Mouse (Mus musculus) embryo, embryonic 9.5 days (tissue): ENCODE measurements around the gene Cela2a.

Experiments
- DNase-seq: peaks from one replicate; pipeline ENCODE4 v3.0.0-alpha.2; 2017; ENCODE audit errors: extremely low spot score

Gene Cela2a

DNA sequence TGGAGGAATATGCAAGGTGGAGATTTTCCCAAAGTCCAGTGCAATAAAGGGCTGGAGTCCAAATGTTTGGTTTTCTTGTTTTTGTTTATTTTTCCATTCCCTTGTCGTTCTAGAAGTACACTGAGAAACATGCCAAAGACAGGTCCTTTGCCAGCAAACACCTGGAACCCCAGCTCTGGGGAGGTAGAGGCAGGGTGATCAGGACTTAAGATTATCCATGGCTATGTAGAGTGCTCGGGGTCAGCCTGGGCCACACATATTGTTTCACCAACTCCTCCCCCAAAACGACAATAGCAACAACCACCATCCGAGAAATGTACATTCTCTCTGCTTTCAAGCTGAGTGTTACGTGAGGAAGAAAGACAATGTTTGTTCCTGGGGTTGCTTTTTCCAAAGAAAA is at the start of gene Cela2a:
Gene Cela2a (minus strand): TSS at position 101 of the 400 bp plus-strand sequence.
- no peak for DNase-seq

DNA sequence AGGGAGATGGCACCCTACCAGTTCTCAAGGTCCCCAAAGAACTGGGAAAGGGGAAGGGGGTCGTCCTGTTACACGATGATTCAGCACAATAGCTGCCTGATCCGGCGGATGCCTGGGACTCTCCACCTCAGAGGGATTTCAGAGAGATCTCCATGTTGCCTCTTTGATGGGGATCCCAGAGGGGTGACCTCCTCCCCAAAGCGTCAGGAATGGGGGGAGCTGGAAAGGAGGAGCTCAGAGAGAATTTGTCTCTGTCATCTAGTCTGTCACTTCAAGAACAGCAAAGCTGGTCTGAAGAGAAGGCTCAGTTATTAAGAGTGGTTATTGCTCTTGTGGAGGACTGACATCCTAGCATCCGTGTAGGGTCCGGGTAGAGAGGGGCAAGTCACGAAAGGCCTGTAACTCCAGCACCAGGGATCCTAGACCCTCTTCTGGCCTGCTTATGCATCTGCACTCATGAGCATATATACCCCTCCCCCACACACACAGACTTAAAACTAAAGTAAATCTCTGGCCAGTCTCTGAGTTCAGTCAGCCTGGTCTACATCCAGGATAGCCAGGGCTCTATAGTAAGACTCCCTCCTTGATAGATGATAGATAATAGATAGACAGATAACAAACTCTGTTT is 49.6 kb upstream of the Cela2a start:
- DNase-seq = no peak

DNA sequence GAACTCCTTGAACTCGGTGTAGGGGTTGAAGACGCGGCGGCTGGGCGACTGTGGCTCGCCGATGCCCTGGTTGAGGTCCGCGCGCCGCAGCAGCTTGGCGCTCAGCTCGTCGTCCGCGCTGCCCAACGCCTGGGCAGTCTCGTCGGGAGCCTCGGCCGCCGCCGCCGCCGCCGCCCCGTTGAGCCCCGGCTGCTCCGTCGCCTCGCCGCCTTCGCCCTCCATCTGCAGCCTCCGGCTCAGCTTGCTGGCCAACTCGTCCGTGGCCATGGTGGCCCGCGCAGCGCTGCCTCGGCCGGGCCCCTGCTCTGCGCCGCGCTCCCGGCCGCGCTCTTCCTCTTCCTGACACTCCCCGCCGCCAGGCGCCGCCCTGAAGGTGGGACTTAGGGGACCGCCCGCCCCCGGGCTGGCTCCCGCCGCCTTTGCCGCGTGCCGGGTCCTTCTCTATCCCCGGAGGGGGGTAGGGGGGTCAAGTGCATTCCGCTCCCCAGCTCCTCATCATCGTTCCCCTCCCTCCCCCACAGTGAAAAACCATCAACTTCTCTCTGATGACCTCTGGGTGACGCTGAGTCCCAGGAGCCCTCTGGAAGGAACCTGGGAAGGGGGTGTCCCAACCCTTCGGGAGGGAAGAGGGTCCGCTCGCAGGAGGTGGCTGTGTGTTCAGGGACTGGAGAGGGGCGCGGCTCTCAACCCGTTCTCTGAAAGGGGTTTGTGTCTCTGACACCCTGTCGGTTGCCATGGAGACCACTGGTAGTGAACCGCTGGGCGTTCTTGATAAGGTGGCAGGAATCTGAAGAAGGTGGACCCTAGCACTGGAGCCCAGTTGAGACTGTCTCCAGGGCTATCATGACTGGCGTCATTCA is 48.9 kb upstream of the Cela2a start, which contains the start of gene Efhd2:
Gene Efhd2 (minus strand): TSS at position 320 of the 860 bp plus-strand sequence.
- peak; percentile 76 for DNase-seq

GRCm38 (mm10) chr4:141874111-141874600 is 48.2 kb upstream of the Cela2a start:
- DNase-seq = no peak

DNA sequence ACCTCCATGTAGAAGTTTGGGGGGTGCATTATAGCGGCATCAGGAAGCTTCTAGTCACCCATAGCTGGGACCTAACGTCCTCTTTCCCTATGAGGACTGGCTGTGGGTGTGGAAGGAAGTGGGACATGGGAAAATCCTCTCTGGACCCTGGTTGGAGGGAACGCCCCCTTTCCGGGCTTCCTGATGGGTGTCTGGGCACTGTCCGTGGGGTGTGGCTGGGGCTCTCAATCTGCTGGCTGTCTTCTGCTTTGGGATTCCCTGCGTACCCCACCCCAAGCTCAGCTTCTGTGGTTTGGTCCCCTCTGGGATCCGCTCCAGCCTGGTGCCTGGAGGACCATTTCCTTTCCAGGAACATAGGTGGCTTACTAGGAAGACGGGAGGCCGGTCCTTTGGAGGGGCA is 47.0 kb upstream of the Cela2a start:
- no peak for DNase-seq

GRCm38 (mm10) chr4:141871909-141872308 is 45.9 kb upstream of the Cela2a start:
- DNase-seq = no peak

DNA sequence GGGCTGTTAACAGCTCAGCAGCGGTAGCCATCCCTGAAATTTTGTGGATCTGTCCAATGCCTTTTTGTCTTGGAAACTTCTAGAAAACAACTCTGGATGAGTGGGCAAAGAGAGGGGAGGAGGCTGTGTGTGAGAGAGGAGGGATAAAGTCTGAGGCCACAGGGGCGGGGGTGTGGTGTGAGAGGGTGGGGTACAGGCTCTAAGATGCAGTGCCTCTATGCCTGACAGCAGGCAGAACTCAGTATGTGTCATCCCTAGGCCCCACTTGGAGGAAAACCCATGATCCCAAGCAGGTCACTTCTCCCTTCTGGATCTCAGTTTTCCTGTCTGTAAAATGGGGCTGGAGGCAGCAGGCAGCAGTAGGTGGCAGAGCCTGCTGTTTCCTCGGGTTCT is 45.4 kb upstream of the Cela2a start:
- DNase-seq = no peak

- no peak for DNase-seq
Observed at GRCm38 (mm10) chr4:141870666-141871332, 44.8 kb upstream of the Cela2a start.

DNA sequence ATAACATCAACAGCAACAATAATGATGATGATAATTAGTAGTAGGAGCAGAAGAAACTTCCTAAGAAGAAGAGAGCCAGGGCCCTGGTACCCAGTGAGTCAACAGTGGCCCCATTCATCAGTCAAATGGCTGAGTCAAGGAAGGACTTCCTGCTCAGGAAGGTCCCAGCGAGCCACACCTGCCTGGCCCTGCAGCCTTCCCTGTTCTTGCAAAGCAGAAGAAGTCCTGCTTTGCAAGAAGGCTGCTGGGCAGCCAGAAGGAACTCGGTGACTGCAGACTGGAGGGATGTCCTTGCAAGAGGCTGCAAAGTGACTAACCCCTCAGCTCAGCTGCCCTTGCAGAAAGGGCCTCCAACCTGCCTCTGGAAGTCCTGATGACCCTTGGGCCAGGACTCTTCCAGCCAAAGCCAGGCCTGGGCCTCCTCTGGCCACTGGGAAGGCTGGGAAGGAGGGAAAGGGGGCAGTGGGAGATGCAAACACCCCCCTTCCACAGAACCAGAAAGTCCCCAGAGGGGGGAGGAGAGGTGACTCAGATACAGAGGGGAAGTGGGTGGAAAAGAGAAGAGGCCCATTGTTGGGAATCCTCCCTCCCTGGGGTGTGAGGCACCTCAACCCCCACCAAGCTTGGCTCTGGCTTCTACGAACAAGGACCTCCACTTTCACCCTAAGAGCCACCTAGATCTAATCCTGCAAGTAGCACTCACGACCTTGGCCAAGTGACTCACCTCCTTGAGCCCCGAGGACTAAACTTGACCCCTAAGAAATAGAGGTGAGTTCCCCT is 43.7 kb upstream of the Cela2a start:
- DNase-seq = no peak

GRCm38 (mm10) chr4:141868051-141868450 is 42.1 kb upstream of the Cela2a start:
- DNase-seq = no peak

DNA sequence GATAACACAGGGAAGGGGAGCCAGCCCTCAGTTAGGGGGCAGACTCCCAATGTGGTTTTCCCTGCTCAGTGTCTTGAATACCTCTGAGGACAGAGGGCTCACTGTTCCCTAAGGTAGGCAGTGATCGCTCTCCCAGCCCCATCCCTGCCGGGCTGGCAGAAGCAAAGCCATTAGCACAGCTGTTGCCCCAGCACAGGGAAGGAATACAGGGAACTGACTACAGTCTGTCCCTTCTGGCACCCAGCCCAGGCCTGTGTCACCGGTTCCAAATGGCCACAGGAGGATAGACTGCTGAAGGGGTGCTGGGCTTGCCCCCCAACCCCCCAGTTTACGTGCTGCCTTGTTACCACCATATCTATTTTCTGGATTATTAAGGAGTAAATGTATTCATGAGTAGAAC is 41.5 kb upstream of the Cela2a start:
- DNase-seq = no peak

DNA sequence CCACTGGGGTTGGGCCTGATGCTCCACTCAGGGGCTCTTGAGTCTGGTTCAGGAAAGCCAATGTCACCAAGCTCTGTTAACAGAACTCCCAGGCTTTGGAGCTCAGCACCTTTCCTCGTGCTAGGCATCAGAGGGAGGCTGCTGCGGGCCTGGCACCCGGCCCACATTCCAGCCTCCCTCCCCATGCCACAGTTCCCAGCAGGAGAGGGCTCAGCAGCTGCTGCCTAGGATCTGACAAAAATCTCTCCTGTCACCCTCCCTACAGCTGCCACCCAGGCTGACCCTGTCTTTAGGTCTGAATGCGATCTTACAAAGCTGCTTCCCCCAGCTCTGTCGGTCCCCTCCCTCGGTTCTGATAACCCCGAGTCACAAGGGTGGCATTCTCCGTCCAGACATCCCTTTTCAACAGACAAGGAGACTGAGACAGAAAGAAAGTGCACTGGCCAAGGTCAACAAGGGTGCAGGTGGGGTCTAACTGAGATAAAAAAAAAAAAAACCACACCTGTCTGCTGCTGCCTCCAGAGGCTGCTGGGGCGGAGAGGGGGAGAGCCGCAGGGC is 41.1 kb upstream of the Cela2a start:
- DNase-seq = no peak

DNA sequence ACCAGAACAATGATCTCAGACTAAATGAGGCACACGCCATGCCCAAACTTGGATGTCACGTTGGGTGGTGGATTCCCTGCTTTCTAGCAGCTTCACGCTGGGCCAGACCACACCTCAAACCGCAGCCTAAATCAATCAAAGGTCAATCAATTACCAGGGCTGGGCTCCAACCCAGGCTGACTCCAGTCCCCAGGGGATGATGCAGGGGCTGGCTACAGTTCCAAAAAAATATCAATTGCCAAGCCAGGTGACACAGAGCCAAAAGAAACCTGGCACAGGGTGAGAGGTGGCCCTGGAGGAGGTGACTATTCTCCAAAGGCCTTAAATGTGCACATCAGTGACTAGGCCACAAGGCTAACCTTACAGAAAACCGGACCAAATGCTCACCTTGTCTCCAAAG is 39.6 kb upstream of the Cela2a start:
- no peak for DNase-seq

- no peak for DNase-seq
Observed at GRCm38 (mm10) chr4:141865006-141865405, 39.0 kb upstream of the Cela2a start.

GRCm38 (mm10) chr4:141864506-141864905 is 38.5 kb upstream of the Cela2a start:
- no peak for DNase-seq

- no peak for DNase-seq
Observed at GRCm38 (mm10) chr4:141863726-141864280, 37.8 kb upstream of the Cela2a start.

- DNase-seq = no peak
Observed at GRCm38 (mm10) chr4:141862867-141863266, 36.9 kb upstream of the Cela2a start.

- no peak for DNase-seq
Observed at GRCm38 (mm10) chr4:141861591-141862295, 35.8 kb upstream of the Cela2a start.

DNA sequence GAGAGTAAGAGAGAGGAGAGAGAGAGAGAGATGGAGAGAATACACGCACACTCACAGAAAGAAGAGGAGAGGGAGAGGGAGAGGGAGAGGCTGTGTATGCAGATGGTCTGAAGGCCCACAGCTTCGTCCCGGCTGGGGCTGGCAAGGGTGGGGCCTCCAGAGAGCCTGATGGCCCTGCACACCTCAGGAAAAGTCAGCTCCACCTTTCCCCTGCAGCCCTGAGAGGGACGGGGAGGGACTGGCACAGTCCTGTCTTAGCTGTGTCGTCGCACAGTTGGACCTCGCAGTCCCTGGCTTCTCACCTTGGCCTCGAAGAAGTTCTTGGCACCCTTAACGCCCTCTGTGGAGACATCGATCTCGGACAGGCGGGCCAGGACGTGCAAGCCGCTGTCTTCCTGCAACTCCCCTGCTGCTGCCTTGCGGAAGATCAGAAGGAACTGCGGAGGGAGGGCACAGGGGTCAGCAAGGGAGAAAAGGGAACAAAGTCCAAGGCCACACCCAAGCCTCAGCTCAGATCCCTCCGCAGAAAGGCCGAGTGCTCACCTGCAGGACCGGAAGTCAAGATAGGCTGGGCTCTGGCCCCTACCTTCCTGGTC is 34.4 kb upstream of the Cela2a start:
- DNase-seq = no peak

GRCm38 (mm10) chr4:141859351-141859750 is 33.4 kb upstream of the Cela2a start:
- DNase-seq = no peak
